Mouse (Mus musculus) G1E (cell line): ENCODE results near the gene Miox.

Experiments
- CTCF ChIP-seq: IDR thresholded peaks from 2 replicates; pipeline ENCODE4 v1.5.1; 2012; ENCODE audit warnings: low read depth, low read length, inconsistent platforms, mixed read lengths
- GATA1 ChIP-seq: IDR thresholded peaks from 2 replicates; pipeline ENCODE4 v1.6.1; 2012; ENCODE audit warnings: borderline replicate concordance, low read length, inconsistent platforms, mixed read lengths
- POLR2AphosphoS5 ChIP-seq: IDR thresholded peaks from 2 replicates; pipeline ENCODE4 v1.6.1; 2012; ENCODE audit warnings: low read depth, low read length, inconsistent platforms; ENCODE audit not compliant: insufficient replicate concordance
- TAL1 ChIP-seq: conservative IDR thresholded peaks from 2 replicates; pipeline ENCODE4 v1.6.1; 2012; ENCODE audit warnings: low read depth, low read length, inconsistent platforms, mixed read lengths

GRCm38 (mm10) chr15:89295580-89296165 lies 38.5 kb upstream of the Miox start:
- TF ChIP-seq CTCF (no peak), POLR2AphosphoS5 (no peak), TAL1 (no peak), GATA1 (no peak)
